Mouse (Mus musculus) lung, postnatal 10 days (tissue): ENCODE results near the gene Olfr488.
"Not testable (repeated sequence)": the region's sequence is repeated elsewhere in the genome, so short reads cannot be mapped to it uniquely, and the experiment has no call there.

Experiments
- DNase-seq: peaks from one replicate; pipeline ENCODE4 v3.0.0; 2021

Gene Olfr488

GRCm38 (mm10) chr7:108258247-108258646 lies at the start of gene Olfr488:
TSS of gene Olfr488 (minus strand) at chr7:108258347.
- DNase-seq: no peak

GRCm38 (mm10) chr7:108288834-108289233 lies 30.7 kb upstream of the Olfr488 start, which contains the start of gene Olfr490:
TSS of gene Olfr490 (minus strand) at chr7:108288934.
- DNase-seq: no peak

GRCm38 (mm10) chr7:108233551-108233950 lies 24.6 kb downstream of the Olfr488 start:
- DNase-seq: no peak

- not testable (repeated sequence) for DNase-seq
Measured at GRCm38 (mm10) chr7:108214536-108214935, 43.6 kb downstream of the Olfr488 start, which contains the start of gene Olfr487. TSS of gene Olfr487 (minus strand) at chr7:108214636.
